Mouse (Mus musculus) G1E (cell line): Measurements from ENCODE around the gene Ccp110.

Experiments
- CTCF ChIP-seq: IDR thresholded peaks from 2 replicates; pipeline ENCODE4 v1.5.1; 2012; ENCODE audit warnings: low read depth, low read length, inconsistent platforms, mixed read lengths
- GATA2 ChIP-seq: IDR thresholded peaks from 2 replicates; pipeline ENCODE4 v1.6.1; 2012; ENCODE audit warnings: low read depth, low read length, inconsistent platforms, borderline replicate concordance
- TAL1 ChIP-seq: conservative IDR thresholded peaks from 2 replicates; pipeline ENCODE4 v1.6.1; 2012; ENCODE audit warnings: low read depth, low read length, inconsistent platforms, mixed read lengths

DNA sequence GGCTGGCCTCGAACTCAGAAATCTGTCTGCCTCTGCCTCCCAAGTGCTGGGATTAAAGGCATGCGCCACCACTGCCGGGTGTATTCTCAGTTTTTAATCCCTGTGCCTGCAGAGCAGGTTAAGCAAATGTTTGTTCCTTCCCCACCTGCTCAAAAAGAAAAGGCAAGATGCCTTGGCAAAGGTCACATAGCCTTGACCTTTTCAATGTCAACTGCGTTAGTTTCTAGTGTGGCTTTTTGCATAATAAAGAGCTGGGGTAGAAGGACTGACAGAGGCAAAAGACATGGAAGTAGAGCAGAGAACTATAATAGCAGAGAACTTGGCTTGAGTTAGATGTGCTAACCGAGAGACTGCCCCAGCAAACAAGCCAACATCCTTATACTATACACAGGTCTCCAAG, 1.6 kb upstream of the Ccp110 start:
- TF ChIP-seq CTCF (no peak), TAL1 (no peak), GATA2 (no peak)
